Mouse (Mus musculus): ENCODE measurements around the gene Ppp1r1b.

DNA sequence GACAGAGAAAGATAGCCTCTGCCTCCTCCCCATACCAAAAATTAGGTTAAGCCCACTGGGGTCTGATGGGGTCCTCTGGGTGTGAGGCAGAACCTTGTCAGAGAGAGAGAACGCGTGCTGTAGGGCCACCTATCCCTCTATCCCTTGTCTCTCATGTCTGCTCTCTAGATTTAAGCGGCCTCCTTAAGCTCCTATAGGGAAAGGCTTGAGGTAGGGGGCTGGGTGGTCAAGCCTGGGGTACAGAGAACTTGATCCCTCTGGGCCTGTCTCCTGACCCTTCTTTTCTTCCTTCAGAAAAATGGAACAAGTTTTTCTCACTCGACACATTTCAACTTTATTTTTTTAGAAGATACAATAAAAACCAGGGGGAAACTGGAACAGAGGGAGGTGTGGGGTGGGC is 15.4 kb upstream of the Ppp1r1b start:
- TF ChIP-seq CTCF (IDR thresholded peaks at IDR 0.05; ENCODE audit: low read depth) (no peak), EP300 (IDR thresholded peaks at IDR 0.05; ENCODE audit: low read depth) (no peak)

All from heart, postnatal 0 days (tissue).